Mouse (Mus musculus): ENCODE measurements around the gene Ppm1l. TPM values are rescaled to one million over a fixed set of nuclear protein-coding genes. Genes with fewer than 3 reads are reported as not detected.

Gene Ppm1l
- total RNA-seq, 2 experiments from 2014 or later, result 23.6 to 24.5 TPM

DNA sequence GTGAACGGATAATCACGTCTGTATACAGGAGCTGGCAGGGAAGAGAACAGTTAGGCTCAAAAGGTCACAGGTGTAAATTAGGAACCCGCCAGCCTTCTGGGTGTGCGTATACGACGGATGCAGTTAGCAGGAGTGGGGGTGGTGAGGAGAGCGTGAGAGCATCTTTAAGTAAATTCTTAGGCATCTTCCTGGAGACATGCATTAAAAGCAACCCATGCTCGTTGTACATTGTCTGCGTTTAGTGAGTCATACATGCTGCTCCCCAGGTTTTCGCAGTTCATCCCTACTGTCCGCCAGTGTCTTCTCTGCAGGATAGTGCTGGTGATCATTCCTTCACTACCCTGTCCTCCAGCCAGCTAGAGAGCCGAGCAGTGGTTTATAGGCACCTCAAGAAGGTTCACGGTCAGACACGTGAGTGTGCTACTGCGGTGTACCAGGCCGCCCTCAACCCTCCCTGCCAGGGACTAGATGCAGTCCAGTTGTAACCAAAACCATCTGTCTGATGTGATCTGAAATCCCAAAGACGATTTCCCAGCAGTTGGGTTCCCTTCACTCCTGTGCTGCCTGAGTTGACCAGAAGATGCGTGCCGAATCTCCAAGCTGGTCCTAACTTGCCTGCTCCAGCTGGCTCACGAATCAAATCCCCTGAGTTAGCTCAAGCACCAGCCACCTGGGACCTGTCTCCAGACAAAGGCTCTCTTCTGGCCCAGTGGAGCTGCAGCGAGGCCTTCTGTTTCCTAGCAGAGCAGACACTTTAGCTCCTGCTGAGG lies 203.3 kb downstream of the Ppm1l start:
- intact Hi-C loops (cut with DNase I), result no loop called here

DNA sequence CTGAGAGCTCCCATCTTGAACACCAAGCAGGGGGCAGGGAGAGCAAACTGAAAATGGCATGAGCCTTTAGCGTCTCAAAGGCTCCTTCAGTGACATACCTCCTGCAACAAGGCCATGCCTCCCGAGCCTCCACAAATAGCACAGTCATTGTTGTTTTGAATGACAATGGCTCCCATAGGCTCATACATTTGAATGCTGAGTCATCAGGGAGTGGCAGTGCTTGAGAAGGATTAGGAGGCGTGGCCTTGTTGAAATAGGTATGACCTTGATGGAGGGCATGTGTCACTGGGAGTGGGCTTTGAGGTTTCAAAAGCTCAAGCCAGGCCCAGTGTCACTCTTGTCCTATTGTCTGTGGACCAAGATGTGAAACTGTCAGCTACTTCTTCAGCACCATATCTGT lies 205.6 kb downstream of the Ppm1l start:
- intact Hi-C loops (cut with DNase I), result no loop called here
- DNase-seq (ENCODE audit: low spot score), result no peak

More for the DNA sequence above, 203.3 kb downstream of the Ppm1l start:
- DNase-seq (ENCODE audit: low spot score), result no peak

DNA sequence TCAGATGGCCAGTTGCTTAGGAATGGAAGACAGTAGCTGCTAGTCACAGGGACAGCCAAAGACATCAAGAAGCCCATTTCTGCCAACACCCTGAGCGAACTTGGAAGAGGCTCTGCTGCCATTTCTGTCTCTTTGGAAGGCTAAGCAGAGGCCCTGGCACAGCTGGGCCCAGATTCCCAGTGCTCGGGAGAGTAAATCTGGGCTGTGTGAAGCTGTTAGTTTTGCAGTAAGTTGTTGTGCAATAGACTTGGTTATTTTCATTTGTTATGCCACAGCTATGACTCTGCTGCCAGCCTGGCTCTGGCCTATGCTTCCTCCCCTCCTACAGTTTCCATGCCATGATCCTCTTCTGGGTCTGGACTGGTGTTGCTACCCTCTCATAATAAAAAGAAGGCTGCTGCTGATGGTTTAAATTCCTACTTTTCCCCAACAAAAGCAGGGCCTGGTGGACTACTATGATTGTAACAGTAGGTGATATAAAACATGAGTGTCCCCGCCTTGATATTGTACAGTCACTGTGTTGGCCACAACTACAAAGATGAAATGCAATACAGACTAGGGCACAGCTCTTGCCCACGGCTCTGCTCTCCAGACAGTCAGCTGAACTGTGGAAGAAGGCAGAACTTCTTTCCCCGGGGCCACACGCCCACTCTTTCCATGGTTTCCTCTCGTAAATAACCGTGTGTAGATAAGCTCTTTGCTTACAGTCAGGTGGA lies 207.9 kb downstream of the Ppm1l start:
- DNase-seq (ENCODE audit: low spot score), result no peak

DNA sequence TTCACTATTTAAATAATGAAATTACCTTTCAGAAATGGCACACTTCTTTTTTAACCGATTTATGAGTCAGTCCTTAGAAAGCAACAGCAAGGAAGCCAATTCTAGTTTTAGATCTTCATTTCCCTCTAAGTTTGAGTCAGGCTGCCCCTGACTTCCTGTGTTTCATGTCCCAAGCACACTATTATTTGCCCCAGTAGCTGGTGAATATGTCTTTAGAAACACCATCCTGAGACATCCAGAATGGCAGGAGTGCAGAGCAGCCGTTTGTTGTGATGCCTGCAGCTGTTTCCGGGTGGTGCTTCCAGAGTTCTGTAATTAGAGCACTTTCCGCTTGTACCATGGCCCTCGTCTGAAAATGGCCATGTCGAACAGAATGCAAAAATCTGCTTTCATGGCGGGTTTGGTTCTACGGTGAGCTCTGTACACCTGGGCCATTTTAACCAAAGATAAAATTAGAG lies 208.4 kb downstream of the Ppm1l start:
- intact Hi-C loops (cut with DNase I), result no loop called here
- no peak for DNase-seq (ENCODE audit: low spot score)

More for the DNA sequence above, 207.9 kb downstream of the Ppm1l start:
- intact Hi-C loops (cut with DNase I), result no loop called here

DNA sequence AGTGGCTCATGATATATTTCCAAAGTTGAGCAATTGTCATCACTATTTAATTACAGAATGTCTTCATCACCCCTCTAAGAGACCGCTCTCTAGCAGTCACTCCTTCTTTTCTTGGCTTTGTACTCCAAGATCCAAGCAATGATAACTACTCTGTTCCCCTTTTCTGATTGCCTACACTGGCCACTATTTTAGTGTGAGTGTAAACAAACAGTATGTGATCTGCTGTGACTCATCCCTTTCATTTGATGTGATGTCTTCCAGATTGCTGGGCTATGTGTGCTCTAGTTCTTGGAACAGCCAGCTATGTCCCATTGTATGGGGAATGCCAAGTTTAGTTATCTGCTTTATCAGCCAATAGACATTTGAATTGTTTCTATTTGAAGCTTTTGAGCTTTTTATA lies 210.7 kb downstream of the Ppm1l start:
- no peak for DNase-seq (ENCODE audit: low spot score)
- intact Hi-C loops (cut with DNase I), result no loop called here

DNA sequence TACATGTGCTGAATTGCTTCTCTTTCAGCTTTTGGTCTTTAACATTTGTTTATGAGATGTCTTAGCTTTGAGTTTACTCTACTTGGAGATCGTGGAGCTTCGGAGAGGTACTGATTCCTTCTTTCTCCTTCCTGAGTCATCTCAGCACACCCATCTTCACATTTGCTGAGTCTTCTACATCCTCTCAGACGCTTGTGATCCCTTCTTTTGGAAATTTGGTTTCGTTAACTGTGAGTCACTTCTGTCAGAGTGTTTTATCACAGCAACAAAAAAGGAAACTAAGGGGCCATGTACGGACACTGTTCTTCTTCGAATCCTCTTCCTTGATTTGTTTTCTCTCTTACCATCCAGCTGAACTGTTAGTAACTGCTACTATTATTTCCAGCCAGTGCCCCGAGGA lies 212.9 kb downstream of the Ppm1l start:
- intact Hi-C loops (cut with DNase I), result no loop called here
- DNase-seq (ENCODE audit: low spot score), result no peak

DNA sequence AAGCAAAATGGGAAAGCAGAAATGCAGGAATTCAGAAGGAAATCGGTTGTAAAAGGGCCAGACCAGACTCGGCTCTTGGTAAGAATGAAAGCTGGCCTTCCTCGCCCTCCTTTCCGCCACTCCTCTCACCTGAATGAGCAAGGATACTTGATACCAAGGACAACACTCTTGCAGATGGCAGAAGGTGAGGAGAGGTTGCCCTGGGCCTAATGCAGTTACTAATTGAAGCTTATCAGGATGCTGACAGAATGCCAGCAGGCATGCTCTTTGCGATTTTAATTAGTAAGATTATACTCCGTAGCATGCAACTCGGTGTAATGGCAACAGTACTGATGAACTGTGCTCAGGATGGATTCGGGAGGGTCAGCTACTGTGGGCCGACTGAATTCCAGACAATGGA lies 214.8 kb downstream of the Ppm1l start:
- no peak for DNase-seq (ENCODE audit: low spot score)
- intact Hi-C loops (cut with DNase I), result no loop called here

DNA sequence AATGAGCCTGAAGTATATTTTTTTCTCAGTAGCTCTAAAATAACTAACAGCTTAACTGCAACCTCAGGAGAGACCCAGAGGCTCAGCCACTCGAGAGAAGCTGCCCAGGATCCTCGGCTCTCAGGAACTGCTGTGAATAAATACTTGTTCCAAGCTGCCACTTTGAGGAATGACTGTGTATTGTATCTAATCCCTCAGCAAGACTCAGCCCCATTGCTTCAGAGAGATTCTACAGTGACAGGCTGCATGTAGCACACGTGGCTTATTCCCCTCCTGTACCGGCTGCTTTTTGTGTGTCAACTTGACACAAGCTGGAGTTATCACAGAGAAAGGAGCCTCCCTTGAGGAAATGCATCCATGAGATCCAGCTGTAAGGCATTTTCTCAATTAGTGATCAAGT lies 216.0 kb downstream of the Ppm1l start:
- intact Hi-C loops (cut with DNase I), result no loop called here
- DNase-seq (ENCODE audit: low spot score), result no peak

DNA sequence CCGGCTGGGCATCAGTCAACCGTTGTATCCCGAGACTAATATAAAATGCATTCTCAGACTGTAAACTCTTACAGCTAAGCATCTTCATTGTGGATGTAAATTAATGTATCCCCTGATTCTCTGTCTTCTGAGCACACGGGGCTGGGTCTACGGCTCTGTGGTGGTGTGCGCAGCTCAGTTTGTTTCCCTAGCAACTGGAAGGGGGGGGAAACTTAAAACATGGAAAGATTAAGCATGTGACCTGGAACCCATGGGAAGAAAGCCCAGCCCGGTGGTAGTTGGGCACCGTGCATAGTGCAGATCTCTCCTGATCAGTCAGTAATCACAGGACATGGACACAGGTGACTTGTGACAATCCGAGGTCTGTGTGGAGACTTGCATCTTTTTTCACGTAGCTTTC lies 218.8 kb downstream of the Ppm1l start:
- intact Hi-C loops (cut with DNase I), result no loop called here
- no peak for DNase-seq (ENCODE audit: low spot score)

DNA sequence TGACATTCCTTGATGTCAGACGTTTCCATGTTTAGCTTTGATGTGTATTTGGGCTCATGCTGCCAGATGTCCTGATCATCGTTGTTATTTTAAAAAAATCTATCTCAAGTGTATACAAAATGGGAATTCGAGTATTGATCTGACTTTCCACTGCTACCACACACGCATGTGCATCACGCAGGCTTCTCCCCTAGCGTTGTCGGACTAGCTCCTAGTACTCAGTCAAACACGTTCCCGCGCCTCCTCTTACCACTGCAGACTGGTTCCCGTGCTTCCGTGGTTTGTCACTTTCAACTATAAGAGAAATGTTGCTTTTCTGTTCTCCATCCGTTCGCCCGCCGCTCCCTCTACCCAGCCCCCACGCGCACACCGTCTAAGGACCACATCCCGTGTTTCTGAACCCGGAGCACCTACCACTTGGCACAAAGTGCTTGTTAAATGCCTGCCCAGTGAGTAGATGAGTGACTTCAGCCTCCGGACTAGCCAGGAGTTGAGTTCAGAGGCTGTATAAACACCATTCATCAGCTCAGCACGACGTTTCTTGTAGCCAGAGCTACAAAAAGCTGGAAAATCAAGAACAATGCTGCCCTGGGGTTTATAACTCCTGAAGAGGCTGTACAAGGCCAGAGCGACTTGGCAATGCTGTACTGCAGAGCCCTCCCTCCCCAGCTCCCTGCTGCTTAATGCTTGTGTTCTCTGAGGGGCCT lies 219.4 kb downstream of the Ppm1l start:
- no peak for DNase-seq (ENCODE audit: low spot score)
- intact Hi-C loops (cut with DNase I), result no loop called here

DNA sequence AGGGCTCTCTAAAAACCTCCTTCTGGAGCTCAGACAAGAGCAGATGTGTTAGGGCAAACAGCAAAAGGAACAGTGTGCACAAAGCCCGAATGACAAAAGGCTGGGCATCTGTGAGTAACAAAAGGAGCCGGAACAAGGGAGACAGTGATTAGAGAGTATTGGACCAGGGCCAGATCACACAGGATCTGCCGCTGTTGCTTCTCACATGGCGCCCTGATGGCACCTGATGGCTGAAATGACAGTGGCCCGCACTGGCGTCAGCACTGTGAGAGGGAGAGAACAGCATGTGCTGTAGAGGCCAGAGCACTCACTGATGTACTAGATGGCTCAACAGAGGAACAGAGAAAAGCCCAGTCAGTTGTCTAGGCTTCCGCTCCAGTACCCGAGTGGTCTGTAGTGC lies 226.3 kb downstream of the Ppm1l start:
- DNase-seq (ENCODE audit: low spot score), result no peak
- intact Hi-C loops (cut with DNase I), result no loop called here

DNA sequence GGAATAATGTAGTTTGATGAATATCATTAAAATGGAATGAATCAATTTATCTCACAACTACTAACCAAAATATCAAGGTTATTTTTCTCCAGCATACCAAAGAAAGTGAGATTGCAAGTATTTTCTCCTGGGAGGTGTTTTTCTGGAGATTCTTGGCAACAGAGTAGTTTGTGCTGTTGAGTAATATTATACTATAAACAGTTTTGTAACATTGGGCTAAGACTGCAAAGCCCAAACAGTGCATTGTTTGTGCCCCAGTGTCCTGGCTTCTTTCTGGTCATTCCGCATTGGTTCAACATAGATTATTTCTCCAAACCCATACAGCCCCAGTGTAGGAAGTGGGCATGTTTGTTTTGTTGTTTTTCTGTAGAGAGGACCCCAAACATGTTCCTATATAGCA lies 227.1 kb downstream of the Ppm1l start:
- no peak for DNase-seq (ENCODE audit: low spot score)
- intact Hi-C loops (cut with DNase I), result no loop called here

DNA sequence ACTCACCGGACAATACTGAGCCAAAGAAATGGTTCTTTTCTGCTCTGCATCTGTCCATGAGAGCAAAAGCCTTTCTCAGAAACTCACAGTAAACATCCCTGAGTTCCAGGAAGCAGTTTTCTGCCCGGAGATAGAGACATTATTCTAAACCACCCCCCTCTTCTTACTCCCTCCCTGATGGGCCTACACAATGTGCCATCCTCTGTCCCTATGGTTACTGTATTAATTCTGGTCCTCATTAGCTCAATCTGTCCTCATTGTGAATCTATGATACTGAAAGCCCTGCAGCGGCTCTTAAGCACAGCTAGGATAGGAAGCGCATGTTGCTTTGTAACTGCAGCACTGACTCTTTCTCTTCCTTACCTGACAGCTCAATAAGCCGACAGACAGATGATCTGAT lies 228.4 kb downstream of the Ppm1l start:
- intact Hi-C loops (cut with DNase I), result no loop called here
- DNase-seq (ENCODE audit: low spot score), result no peak

DNA sequence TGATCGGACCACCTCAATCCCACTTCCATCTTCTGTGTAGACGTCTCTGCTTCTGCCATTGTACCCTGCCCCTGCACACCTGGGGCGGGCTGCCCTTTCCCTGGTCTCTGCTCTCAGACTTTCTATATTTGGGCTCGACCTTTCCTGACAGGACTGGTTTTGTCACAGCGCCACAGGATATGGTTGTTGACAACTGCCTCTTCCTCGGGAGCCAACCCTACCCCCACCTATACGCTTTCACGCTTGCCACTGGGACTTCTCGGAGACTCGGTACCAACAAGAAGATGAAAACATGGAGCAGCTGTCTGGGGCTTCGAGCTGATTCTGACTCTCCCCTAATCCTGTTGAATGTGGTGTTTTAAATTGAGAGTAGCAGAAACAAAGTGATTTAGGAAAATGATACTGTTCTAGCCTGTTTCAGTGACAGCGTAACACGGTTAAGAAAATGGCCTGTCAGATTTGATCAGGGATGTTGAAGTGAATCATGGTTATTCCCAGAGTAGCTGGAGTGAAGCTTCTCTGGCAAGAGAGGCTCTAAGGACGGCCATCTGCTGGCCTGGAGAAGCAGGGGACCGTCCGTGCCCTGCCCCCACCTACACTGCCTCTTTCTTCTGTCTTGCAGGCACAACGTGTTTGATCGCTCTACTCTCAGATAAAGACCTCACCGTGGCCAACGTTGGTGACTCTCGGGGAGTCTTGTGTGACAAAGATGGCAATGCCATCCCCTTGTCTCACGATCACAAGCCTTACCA lies 232.2 kb downstream of the Ppm1l start:
- no peak for DNase-seq (ENCODE audit: low spot score)
- intact Hi-C loops (cut with DNase I), result no loop called here

DNA sequence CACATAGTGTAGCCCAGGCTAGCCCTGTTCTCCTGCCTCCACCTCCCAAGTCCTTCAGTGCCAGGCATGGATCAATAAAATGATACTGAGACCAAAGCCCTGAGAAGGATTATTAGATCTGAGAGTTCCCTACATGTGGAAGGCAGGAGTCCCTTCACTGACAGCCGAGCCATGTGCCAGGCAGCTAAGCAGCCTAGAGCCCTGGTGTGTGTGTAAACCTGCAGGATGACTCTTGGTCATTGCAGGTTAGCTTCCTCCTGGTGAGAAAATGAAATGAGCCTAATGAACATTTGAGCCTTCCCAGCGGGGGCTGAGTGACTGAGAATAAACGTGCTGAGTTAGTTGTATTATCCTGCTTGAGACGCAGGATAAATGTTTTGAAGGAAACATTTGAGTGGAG lies 232.9 kb downstream of the Ppm1l start:
- intact Hi-C loops (cut with DNase I), result no loop called here
- no peak for DNase-seq (ENCODE audit: low spot score)

DNA sequence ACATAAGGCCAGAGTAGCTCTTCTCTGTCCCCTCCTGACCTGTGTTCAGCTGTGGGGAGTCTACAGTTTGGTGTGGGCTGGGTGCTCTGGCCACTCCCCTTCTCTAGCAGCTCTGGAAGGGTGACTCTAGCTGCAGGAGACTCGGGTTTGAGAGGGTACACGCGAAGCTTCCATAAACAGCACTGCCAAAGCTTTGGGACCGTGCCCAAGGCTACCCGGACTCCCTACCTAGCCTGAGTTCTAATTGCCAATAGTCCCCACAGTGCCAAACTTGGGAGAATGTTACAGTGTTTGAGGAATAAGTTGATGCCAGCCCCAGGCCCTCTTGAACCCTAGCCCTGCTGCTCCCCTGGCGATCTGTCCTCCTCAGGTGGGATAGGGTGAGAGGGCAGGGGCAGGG lies 238.8 kb downstream of the Ppm1l start:
- intact Hi-C loops (cut with DNase I), result no loop called here
- no peak for DNase-seq (ENCODE audit: low spot score)

DNA sequence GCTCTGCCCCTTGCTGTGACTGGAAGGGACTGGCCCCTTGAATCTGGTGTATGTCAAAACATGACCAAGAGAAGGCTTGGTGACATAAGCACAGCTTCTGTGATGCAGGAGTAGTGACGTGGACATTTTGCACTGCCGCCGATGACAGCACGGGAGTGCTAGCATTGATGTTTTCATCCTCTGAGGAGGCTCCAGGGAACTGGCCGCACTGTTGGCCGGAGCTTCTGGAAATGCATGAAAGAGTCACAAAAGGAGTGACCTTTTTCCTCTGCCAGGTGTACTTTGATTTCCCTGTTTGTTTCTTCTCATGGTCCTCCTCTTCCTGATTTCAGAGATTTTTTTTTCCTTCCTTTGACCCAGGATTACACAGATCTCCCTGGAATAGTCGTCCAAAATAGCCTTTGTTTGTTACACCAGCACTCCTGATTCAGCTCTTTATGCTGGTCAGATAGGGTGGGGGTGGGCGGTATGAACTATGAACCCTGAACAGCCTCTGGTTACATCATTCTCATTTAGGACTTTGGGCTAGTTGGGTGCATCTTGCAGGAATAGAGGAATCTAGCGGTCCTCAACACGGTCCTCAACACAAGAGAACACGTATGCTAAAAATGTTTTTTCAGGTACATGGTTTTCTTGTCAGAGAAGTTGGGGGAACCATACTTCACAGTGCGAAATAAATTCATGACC lies 239.6 kb downstream of the Ppm1l start:
- intact Hi-C loops (cut with DNase I), result no loop called here
- DNase-seq (ENCODE audit: low spot score), result no peak

DNA sequence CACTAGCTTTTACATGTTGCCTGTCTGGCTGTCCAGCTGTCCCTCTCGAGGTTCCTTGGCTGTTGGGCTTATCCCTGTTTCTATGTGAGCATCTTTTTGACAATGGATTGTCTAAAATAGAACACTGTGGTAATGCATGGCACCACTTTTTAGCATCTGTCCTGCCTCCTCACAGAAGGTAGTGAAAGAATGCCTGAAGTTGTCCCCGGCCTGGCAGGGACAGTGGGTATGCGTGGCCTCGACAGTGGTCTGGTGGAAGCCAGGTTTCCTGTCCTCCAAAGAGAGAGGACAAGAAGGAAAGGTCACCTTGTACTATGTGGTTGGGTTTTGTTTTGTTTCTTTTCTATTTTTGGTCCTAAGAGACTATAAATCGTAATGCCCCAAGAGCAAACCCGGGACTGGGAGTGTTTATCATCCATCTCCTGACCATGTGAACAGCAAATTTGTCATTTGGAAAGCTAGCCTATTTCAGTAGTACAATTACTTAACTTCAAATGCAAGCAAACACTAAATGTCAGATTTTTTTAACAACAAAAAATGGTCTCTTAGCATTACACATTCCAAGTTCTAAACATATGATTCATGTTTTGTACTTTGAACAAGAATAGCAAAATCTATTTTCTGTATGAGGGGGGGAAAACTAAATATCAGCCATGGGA lies 242.8 kb downstream of the Ppm1l start:
- DNase-seq (ENCODE audit: low spot score), result no peak
- intact Hi-C loops (cut with DNase I), result no loop called here

DNA sequence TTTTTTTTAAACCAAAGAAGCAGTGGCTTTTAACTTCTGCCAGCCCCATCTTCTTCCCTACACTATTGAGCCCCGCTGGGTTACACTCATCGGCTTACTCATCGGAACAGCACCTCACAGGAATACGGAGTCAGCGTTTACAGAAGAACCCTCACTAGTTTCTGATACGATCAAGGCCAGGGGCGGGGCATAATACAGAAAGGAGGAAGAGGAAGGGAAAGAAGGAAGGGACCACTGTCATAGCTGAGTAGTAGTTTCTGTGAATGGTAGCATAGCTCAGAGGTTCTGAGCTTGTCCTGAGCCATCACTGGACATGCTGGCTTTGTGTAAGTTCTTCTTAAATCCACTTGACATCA lies 243.3 kb downstream of the Ppm1l start:
- DNase-seq (ENCODE audit: low spot score), result no peak
- intact Hi-C loops (cut with DNase I), result no loop called here

All from heart, postnatal 25 days (tissue).